In the genomic region with DNA sequence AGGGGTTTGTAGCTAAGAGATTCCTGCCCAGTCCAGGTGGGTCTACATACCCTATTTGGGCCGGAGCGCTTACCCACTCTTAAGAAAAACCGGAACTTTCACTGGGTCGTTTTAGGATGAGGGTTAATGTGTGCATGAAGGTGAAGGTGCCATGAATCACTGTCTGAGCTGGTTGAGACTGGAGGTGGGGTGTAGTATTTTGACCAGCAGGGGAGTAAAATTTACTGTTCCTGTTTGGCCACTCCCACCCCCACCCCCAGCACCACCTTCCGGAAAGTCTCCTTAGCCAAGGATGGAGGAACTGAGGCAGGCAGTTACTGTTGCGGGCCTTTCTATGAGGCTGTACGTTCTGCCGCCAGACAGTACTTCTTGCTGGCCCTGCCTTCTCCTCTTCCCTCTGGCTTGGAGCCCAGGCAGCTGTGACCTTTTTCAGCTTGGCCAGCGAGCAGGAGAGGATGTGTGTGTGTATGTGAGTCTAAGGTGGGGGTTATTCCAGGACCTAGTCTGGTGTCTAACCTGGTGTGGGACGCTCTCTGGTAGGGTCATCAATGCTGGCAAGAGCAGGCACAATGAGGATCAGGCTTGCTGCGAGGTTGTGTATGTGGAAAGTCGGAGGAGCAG, we compare ENCODE assay signal across 9 mouse cellular contexts. TPM values are rescaled to one million over a fixed set of nuclear protein-coding genes. Genes with fewer than 3 reads are reported as not detected.
DNase-seq lines count a peak whose midpoint lies in the region; ATAC-seq and TF ChIP-seq lines count a peak whose summit lies in the region.
"Had no signal": no experiment of that assay in that cellular context is flagged by ENCODE, and none has a peak within 500 bp of the region (broad histone marks: within the 10 kb centered on the region; RNA-seq: fewer than 3 reads in every experiment).

No protein-coding gene starts in this region.

- peak overlapping the region; percentile 89 for H3K4me3 ChIP-seq in heart, adult 2 months

- no peak for TF ChIP-seq CTCF in heart, adult 2 months (IDR thresholded peaks at IDR 0.05)

- TF ChIP-seq POLR2A in heart, adult 2 months (IDR thresholded peaks at IDR 0.05; ENCODE audit: insufficient read depth, low read depth, low read length), result 0 out of 2 replicates have a peak, but pooled peaks have one; percentile 38

- ATAC-seq in frontal cortex, adult (ENCODE audit: low TSS enrichment), result no peak

- peak overlapping the region; percentile 93 for H3K27ac ChIP-seq in heart, adult 2 months

- peak overlapping the region; percentile 84 for H3K9ac ChIP-seq in heart, adult 2 months (ENCODE audit: low read depth, low read length)

- WGBS in heart, adult 2 months, result 8% methylated on average over 12 of the region's 12 CpGs

- no peaks in the 10 kb centered on the region for H3K36me3 ChIP-seq in heart, adult 2 months (ENCODE audit: control insufficient read depth, insufficient read depth, low read length)

- no peak for TF ChIP-seq EP300 in heart, adult 2 months (IDR thresholded peaks at IDR 0.05; ENCODE audit: insufficient read depth, low read depth, low read length)

- DNase-seq in CD4-positive, CD25-positive, alpha-beta regulatory T cell, adult 2 months (ENCODE audit: low read depth, low spot score), result peak; percentile 45
- DNase-seq in adrenal gland, postnatal 10 days, result peak; percentile 82
- DNase-seq in heart, adult 2 months, result peak; percentile 75 to 83
- peak; percentile 61 to 69 for DNase-seq in kidney, adult 8-10 months
- DNase-seq in lung, postnatal 36 days, result peak; percentile 54
- no peak for DNase-seq in natural killer cell, adult 2 months (ENCODE audit: low spot score in 2 of 2)
- DNase-seq in right cerebral cortex, postnatal 14 days, result no peak

- peaks cover 2% of the 10 kb centered on the region; the same call in 1 of the 2 replicates for H3K27me3 ChIP-seq in heart, adult 2 months (ENCODE audit: control insufficient read depth, insufficient read depth, low read length)

- intact Hi-C loops in heart, adult 2 months (cut with DNase I), result loop anchor here (5.0 kb wide), 1 partner anchor 270 kb away; a partner anchor contains a TSS

- peaks cover 7% of the 10 kb centered on the region for H3K4me1 ChIP-seq in heart, adult 2 months (ENCODE audit: control insufficient read depth, insufficient read depth, low read length)

- no peaks in the 10 kb centered on the region for H3K79me2 ChIP-seq in heart, adult 2 months (replicated peaks; ENCODE audit: control insufficient read depth, insufficient read depth, low read length)

RNA-seq across cellular contexts. Expression of a gene that starts 0.5 kb away (rescaled TPM):
- total RNA-seq in adrenal gland, postnatal 10 days (2021), result 1 to 10 TPM in 1 of 2 experiments, under 1 TPM in 1; 0.72 to 1.2 TPM
- 1 to 10 TPM; 1.2 to 1.4 TPM for total RNA-seq in heart, adult 2 months (2021)
- 2.4 and 3.4 TPM in 2 replicates for polyA plus RNA-seq in heart, adult 2 months (2012; rRNA removed)
- polyA plus RNA-seq: neural tube, embryonic 11.5 days had no signal

RNA-seq across cellular contexts. Expression of a gene that starts 1.3 kb away (rescaled TPM):
- total RNA-seq in adrenal gland, postnatal 10 days (2021), result 10 to 100 TPM in 1 of 2 experiments, 1 to 10 TPM in 1; 6.7 to 10.1 TPM
- total RNA-seq in heart, adult 2 months (2021), result 10 to 100 TPM; 17.5 to 20.1 TPM
- polyA plus RNA-seq in heart, adult 2 months (2012; rRNA removed), result 42.4 and 47.6 TPM in 2 replicates

RNA-seq across cellular contexts. Expression of a gene that starts 6.0 kb away (rescaled TPM):
- total RNA-seq in adrenal gland, postnatal 10 days (2021), result 100 to 1,000 TPM; 156 to 166 TPM
- total RNA-seq in heart, adult 2 months (2021), result 10 to 100 TPM; 83.8 to 89.9 TPM
- polyA plus RNA-seq in heart, adult 2 months (2012; rRNA removed), result 85.3 and 101 TPM in 2 replicates

RNA-seq across cellular contexts. Expression of a gene that starts 36.2 kb away (rescaled TPM):
- total RNA-seq in adrenal gland, postnatal 10 days (2021), result 10 to 100 TPM; 29.8 to 30.0 TPM
- 1 to 10 TPM; 4.6 to 5.9 TPM for total RNA-seq in heart, adult 2 months (2021)
- 5.7 and 7.4 TPM in 2 replicates for polyA plus RNA-seq in heart, adult 2 months (2012; rRNA removed)

Comparison
In these comparisons a context has a peak if more than half of its experiments do, and no peak if none do; other contexts are left out.
1. DNase-seq: peak in CD4-positive, CD25-positive, alpha-beta regulatory T cell, adult 2 months (single experiment), adrenal gland, postnatal 10 days (single experiment), heart, adult 2 months (2 of 2), kidney, adult 8-10 months (2 of 2) and lung, postnatal 36 days (single experiment); none in natural killer cell, adult 2 months (0 of 2) and right cerebral cortex, postnatal 14 days (single experiment).